Mouse (Mus musculus): Measurements from ENCODE around the gene Csmd2. TPM values are rescaled to one million over a fixed set of nuclear protein-coding genes. Genes with fewer than 3 reads are reported as not detected.

Csmd2 gene
- polyA plus RNA-seq, 1 experiment from 2014 or later = 2.4 TPM

GRCm38 (mm10) chr4:128273146-128273545, 285.5 kb downstream of the Csmd2 start:
- Histone ChIP-seq H3K4me1 (replicated peaks) (peaks cover 5% of the 10 kb centered on the region; the same call in 1 of the 2 replicates), H3K4me3 (no peak overlapping the region), H3K9me3 (no peaks in the 10 kb centered on the region), H3K27ac (no peak overlapping the region), H3K36me3 (no peaks in the 10 kb centered on the region), H3K27me3 (ENCODE audit: insufficient read depth, poor library complexity, severe bottlenecking) (no peaks in the 10 kb centered on the region)
- WGBS = 84% methylated on average over 11 of the region's 11 CpGs
- DNase-seq (ENCODE audit: low spot score) = no peak

- Histone ChIP-seq H3K4me3 (no peak overlapping the region), H3K9me3 (no peaks in the 10 kb centered on the region), H3K4me1 (replicated peaks) (no peaks in the 10 kb centered on the region), H3K27me3 (ENCODE audit: insufficient read depth, poor library complexity, severe bottlenecking) (no peaks in the 10 kb centered on the region), H3K27ac (no peak overlapping the region), H3K36me3 (no peaks in the 10 kb centered on the region)
- WGBS = 85% methylated on average over 5 of the region's 5 CpGs
- no peak for DNase-seq (ENCODE audit: low spot score)
Observed at GRCm38 (mm10) chr4:128275116-128275515, 287.5 kb downstream of the Csmd2 start.

- H3K4me3 ChIP-seq = no peak overlapping the region
- no peak for DNase-seq (ENCODE audit: low spot score)
- no peaks in the 10 kb centered on the region for H3K36me3 ChIP-seq
- H3K27me3 ChIP-seq (ENCODE audit: insufficient read depth, poor library complexity, severe bottlenecking) = no peaks in the 10 kb centered on the region
- H3K9me3 ChIP-seq = no peaks in the 10 kb centered on the region
- H3K4me1 ChIP-seq (replicated peaks) = no peaks in the 10 kb centered on the region
- WGBS = 80% methylated on average over 6 of the region's 6 CpGs
- H3K27ac ChIP-seq = no peak overlapping the region
Observed at GRCm38 (mm10) chr4:128275586-128275985, 287.9 kb downstream of the Csmd2 start.

DNA sequence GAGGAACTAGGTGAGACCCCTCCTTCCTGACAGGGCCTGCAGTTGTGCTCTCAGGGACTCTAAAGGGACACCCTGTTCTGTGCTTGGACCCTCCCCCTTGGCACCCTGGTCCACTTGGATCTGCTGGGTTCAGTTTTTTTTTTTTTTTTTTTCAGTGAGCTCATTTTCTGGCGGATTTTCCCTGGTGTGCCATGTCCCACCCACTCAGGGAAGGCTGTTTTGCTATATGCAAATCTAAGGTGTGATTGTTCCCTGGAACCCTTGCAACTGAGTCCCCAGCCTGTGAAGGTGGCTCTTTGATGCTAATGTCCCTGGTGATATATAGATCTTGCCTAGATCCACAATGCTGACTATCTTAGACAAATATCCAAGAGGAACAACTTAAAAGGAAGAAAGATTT, 297.4 kb downstream of the Csmd2 start:
- no peaks in the 10 kb centered on the region for H3K27me3 ChIP-seq (ENCODE audit: insufficient read depth, poor library complexity, severe bottlenecking)
- no peaks in the 10 kb centered on the region for H3K36me3 ChIP-seq
- no peaks in the 10 kb centered on the region for H3K9me3 ChIP-seq
- no peak overlapping the region for H3K27ac ChIP-seq
- no peak overlapping the region for H3K4me3 ChIP-seq
- H3K4me1 ChIP-seq (replicated peaks) = no peaks in the 10 kb centered on the region
- 81% methylated on average over 1 of the region's 1 CpGs for WGBS
- DNase-seq (ENCODE audit: low spot score) = no peak

GRCm38 (mm10) chr4:128288095-128288494, 300.4 kb downstream of the Csmd2 start:
- H3K4me1 ChIP-seq (replicated peaks) = no peaks in the 10 kb centered on the region; the same call in 1 of the 2 replicates
- H3K27me3 ChIP-seq (ENCODE audit: insufficient read depth, poor library complexity, severe bottlenecking) = no peaks in the 10 kb centered on the region
- WGBS = 79% methylated on average over 7 of the region's 7 CpGs
- no peak for DNase-seq (ENCODE audit: low spot score)
- H3K27ac ChIP-seq = no peak overlapping the region
- H3K4me3 ChIP-seq = no peak overlapping the region
- H3K36me3 ChIP-seq = no peaks in the 10 kb centered on the region
- no peaks in the 10 kb centered on the region for H3K9me3 ChIP-seq

GRCm38 (mm10) chr4:128304049-128304448, 316.4 kb downstream of the Csmd2 start:
- WGBS = 84% methylated on average over 8 of the region's 8 CpGs
- no peak for DNase-seq (ENCODE audit: low spot score)
- Histone ChIP-seq H3K4me1 (replicated peaks) (no peaks in the 10 kb centered on the region), H3K9me3 (no peaks in the 10 kb centered on the region), H3K36me3 (no peaks in the 10 kb centered on the region), H3K27ac (no peak overlapping the region), H3K4me3 (no peak overlapping the region), H3K27me3 (ENCODE audit: insufficient read depth, poor library complexity, severe bottlenecking) (no peaks in the 10 kb centered on the region)

GRCm38 (mm10) chr4:128306011-128306410, 318.4 kb downstream of the Csmd2 start:
- Histone ChIP-seq H3K4me3 (no peak overlapping the region), H3K4me1 (replicated peaks) (no peaks in the 10 kb centered on the region), H3K27ac (no peak overlapping the region), H3K9me3 (no peaks in the 10 kb centered on the region), H3K27me3 (ENCODE audit: insufficient read depth, poor library complexity, severe bottlenecking) (no peaks in the 10 kb centered on the region), H3K36me3 (no peaks in the 10 kb centered on the region)
- WGBS = 87% methylated on average over 8 of the region's 8 CpGs
- DNase-seq (ENCODE audit: low spot score) = no peak

GRCm38 (mm10) chr4:128315328-128315727, 327.7 kb downstream of the Csmd2 start:
- no peak overlapping the region for H3K27ac ChIP-seq
- H3K9me3 ChIP-seq = no peaks in the 10 kb centered on the region
- H3K4me1 ChIP-seq (replicated peaks) = no peaks in the 10 kb centered on the region
- whole genome bisulfite sequencing = 83% methylated on average over 5 of the region's 5 CpGs
- DNase-seq (ENCODE audit: low spot score) = no peak
- no peaks in the 10 kb centered on the region for H3K27me3 ChIP-seq (ENCODE audit: insufficient read depth, poor library complexity, severe bottlenecking)
- no peak overlapping the region for H3K4me3 ChIP-seq
- H3K36me3 ChIP-seq = no peaks in the 10 kb centered on the region

GRCm38 (mm10) chr4:128317951-128318350, 330.3 kb downstream of the Csmd2 start:
- Histone ChIP-seq H3K27me3 (ENCODE audit: insufficient read depth, poor library complexity, severe bottlenecking) (no peaks in the 10 kb centered on the region), H3K27ac (no peak overlapping the region), H3K9me3 (no peaks in the 10 kb centered on the region), H3K4me1 (replicated peaks) (no peaks in the 10 kb centered on the region), H3K4me3 (no peak overlapping the region), H3K36me3 (no peaks in the 10 kb centered on the region)
- peak; percentile 7 for DNase-seq (ENCODE audit: low spot score)
- WGBS = 93% methylated on average over 4 of the region's 4 CpGs

GRCm38 (mm10) chr4:128325511-128325910, 337.9 kb downstream of the Csmd2 start:
- WGBS = 62% methylated on average over 2 of the region's 2 CpGs
- H3K27ac ChIP-seq = no peak overlapping the region

GRCm38 (mm10) chr4:128326755-128327154, 339.1 kb downstream of the Csmd2 start:
- H3K27ac ChIP-seq = no peak overlapping the region
- DNase-seq (ENCODE audit: low spot score) = no peak
- no peaks in the 10 kb centered on the region for H3K27me3 ChIP-seq (ENCODE audit: insufficient read depth, poor library complexity, severe bottlenecking)
- 0 out of 2 replicates have a peak, but pooled peaks cover 6% of the 10 kb centered on the region for H3K4me1 ChIP-seq (replicated peaks)
- no peak overlapping the region for H3K4me3 ChIP-seq
- 82% methylated on average over 4 of the region's 4 CpGs for WGBS
- no peaks in the 10 kb centered on the region for H3K9me3 ChIP-seq
- H3K36me3 ChIP-seq = no peaks in the 10 kb centered on the region

More at GRCm38 (mm10) chr4:128325511-128325910, 337.9 kb downstream of the Csmd2 start:
- H3K27me3 ChIP-seq (ENCODE audit: insufficient read depth, poor library complexity, severe bottlenecking) = no peaks in the 10 kb centered on the region
- no peak overlapping the region for H3K4me3 ChIP-seq
- no peak for DNase-seq (ENCODE audit: low spot score)
- H3K9me3 ChIP-seq = no peaks in the 10 kb centered on the region
- 0 out of 2 replicates have a peak, but pooled peaks cover 4% of the 10 kb centered on the region for H3K4me1 ChIP-seq (replicated peaks)
- no peaks in the 10 kb centered on the region for H3K36me3 ChIP-seq

DNA sequence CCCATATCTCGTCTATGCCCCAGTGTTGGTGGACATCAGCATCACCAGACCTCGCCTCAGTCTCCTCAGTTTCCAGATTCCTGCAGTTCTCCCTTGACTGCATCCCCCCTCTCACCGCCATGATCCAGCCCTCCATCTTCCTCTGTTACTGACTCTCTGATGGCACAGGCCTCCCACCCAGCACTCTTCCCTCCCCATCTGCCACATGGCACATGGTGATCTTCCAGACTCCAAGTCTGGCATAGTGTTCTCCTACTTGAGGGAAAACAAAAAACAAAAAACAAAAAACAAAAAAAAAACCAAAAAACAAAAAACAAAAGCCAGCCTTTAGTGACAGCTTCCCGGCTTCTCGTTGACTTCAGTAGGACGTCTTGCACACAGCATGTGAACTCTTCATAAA, 339.8 kb downstream of the Csmd2 start:
- no peaks in the 10 kb centered on the region for H3K9me3 ChIP-seq
- DNase-seq (ENCODE audit: low spot score) = no peak
- H3K27me3 ChIP-seq (ENCODE audit: insufficient read depth, poor library complexity, severe bottlenecking) = no peaks in the 10 kb centered on the region
- WGBS = 88% methylated on average over 6 of the region's 6 CpGs
- H3K27ac ChIP-seq = no peak overlapping the region
- H3K4me1 ChIP-seq (replicated peaks) = 0 out of 2 replicates have a peak, but pooled peaks cover 6% of the 10 kb centered on the region
- no peak overlapping the region for H3K4me3 ChIP-seq
- no peaks in the 10 kb centered on the region for H3K36me3 ChIP-seq

DNA sequence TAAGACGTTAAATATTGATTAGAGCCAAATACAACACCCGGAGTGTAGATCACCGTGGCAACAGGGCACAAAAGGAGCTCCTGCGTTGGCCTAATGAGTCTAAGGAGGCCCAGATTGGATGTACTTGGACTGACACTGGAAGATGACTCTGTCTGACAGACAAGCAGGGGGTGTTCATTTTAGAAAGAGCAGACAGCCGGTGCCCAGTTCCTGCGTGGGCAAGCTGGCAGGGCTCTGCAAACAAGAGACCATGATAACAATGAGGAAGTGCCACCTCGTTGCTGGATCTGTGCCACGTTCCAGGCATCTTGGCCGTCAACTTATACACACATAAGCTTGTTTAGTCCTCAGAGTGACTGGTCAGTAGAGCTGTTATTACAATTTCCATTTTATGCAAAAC, 342.9 kb downstream of the Csmd2 start:
- Histone ChIP-seq H3K27me3 (ENCODE audit: insufficient read depth, poor library complexity, severe bottlenecking) (no peaks in the 10 kb centered on the region), H3K4me3 (no peak overlapping the region), H3K36me3 (no peaks in the 10 kb centered on the region), H3K4me1 (replicated peaks) (0 out of 2 replicates have a peak, but pooled peaks cover 6% of the 10 kb centered on the region), H3K27ac (no peak overlapping the region), H3K9me3 (no peaks in the 10 kb centered on the region)
- no peak for DNase-seq (ENCODE audit: low spot score)
- 82% methylated on average over 9 of the region's 9 CpGs for WGBS

DNA sequence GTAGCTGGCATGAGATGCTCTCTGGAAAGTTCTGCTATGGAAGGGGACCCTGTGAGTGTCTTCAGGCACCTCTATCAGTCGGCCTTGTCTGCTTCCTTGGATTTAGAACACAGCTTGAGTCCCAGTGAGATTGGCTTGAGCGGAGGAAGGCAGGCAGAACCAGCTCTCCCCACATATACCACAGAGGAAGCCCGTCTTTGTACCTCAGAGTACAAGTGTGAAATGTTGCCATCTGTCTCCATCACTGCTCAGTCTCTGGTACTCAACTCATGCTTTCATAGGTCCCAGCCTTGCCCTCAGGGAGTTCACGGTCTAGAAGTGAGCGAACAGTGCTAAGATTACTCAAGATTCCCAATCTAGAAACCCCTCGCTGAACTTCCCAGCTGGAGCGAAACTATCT, 352.8 kb downstream of the Csmd2 start:
- Histone ChIP-seq H3K4me3 (no peak overlapping the region), H3K4me1 (replicated peaks) (no peaks in the 10 kb centered on the region), H3K27me3 (ENCODE audit: insufficient read depth, poor library complexity, severe bottlenecking) (no peaks in the 10 kb centered on the region), H3K27ac (no peak overlapping the region), H3K36me3 (no peaks in the 10 kb centered on the region), H3K9me3 (no peaks in the 10 kb centered on the region)
- 92% methylated on average over 7 of the region's 7 CpGs for WGBS
- no peak for DNase-seq (ENCODE audit: low spot score)

Measured in hindbrain, embryonic 10.5 days (tissue).